Mouse (Mus musculus): Measurements from ENCODE around the gene Irf2.
A peak's percentile ranks its signal among the peaks of the same experiment; 100 is the strongest.
"Not testable (repeated sequence)": the region's sequence is repeated elsewhere in the genome, so short reads cannot be mapped to it uniquely, and the experiment has no call there.

The Irf2 gene

GRCm38 (mm10) chr8:46726383-46726782 is 13.1 kb upstream of the Irf2 start:
- no peak for DNase-seq (ENCODE audit: low spot score)

DNA sequence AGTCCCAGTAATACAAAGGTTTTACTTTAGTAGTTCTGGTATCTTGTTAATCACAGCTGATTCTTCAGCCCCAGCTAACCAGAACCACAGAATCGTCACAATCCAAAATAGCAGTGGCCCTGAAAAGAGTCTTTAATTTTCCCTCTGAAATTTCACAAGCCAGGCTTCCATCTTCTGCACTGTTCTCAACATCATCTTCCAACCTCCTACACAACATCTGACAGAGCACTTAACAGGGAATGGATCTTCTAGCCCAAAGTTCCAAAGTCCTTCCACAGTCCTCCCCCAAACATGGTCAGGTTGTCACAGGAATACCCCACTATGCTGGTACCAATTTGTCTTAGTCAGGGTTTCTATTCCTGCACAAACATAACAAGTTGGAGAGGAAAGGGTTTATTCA is 9.9 kb upstream of the Irf2 start:
- DNase-seq (ENCODE audit: low spot score) = not testable (repeated sequence)

DNA sequence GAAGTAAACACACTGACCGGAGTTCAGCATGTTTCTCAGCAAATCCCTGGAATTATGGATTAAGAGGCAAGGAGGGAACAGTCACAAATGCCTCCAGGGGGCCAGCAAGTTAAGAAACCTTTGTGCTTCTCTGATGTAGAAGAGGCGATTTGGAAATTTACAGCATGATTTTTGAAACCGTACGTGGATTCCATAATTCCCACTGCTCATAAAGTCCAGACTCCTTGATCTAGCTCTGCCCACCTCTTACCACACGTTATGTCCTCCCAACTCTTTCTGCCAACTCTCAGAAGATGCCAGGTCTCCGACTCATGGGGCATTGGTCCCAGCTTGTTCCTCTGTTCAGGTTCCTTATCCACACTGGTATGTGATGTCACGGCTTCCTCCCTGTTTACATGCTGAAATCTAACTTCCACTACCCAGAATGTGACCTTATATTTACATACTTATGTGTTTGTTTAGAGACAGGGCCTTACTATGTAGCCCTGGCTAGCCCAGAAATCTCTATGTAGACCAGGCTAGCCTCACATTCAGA is 7.1 kb upstream of the Irf2 start:
- no peak for DNase-seq (ENCODE audit: low spot score)

GRCm38 (mm10) chr8:46733603-46734002 is 5.9 kb upstream of the Irf2 start:
- no peak for DNase-seq (ENCODE audit: low spot score)

DNA sequence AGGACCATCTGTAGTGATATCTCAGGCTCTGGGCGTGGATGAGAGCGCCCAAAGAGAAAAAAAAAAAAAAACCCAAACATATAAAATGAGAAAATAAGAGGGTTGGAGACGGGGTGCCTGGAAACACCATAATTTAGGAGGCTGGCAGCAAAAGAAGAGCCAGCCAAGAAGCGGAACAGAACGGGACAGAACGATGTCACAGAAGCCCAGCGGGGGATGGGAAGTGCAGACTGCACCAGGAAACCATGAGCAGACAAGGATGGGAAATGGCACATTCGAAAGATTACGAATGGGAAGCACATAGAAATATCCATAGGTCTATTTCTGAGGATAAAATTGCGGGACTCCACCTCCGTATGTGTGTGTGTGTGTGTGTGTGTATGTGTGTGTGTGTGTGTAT is 4.0 kb upstream of the Irf2 start:
- no peak for DNase-seq (ENCODE audit: low spot score)

- DNase-seq (ENCODE audit: low spot score) = no peak
These were observed 3.3 kb upstream of the Irf2 start for GRCm38 (mm10) chr8:46736260-46736659.

GRCm38 (mm10) chr8:46737421-46737820 is 2.1 kb upstream of the Irf2 start:
- no peak for DNase-seq (ENCODE audit: low spot score)

GRCm38 (mm10) chr8:46737907-46738306 is 1.6 kb upstream of the Irf2 start:
- peak; percentile 18 for DNase-seq (ENCODE audit: low spot score)

DNA sequence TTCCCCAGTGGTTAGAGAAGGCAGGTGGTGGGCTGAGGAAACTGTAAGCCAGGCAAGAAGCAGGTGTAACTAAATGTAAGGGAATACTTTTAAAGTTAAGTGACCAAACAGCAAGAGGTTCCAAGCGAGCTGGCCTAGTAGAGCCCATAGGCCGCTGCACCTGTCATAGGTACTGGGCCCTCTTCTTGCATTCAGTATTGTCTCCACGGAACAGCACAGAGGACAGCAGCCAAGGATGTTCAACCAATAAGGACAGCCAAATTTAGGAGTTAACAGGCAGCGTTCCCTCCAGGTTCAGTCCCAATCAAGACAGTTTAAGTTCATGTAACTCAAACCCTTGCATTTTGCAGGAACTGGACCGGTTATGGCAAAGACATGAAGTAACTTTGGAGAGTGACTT is 931 bp upstream of the Irf2 start:
- no peak for DNase-seq (ENCODE audit: low spot score)

DNA sequence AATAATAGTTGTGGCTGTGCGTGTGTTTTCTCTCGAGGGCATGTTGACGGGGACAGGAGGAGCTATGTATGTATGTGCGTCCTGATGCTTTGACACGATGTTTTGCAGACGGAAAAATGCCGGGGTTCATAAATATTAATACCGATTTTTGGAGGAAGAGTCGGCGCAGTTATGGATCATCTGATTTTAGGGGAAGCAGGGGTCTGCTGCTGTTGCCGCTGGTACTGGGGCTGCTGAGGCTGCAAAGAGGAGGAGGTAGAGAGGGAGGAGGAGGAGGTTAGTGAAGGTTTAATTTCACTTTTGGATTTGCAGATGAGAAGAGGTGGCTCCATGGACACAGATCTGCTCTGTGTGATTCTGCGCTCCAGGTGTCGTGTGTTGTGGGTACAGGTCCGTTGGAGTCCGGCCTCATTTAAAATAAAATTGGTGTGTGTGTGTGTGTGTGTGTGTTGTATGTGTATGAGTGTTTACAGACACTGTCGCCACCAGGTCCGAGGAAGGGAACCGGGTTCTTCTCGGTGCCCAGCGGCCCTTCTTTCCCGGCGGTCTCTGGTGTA is 502 bp downstream of the Irf2 start:
- peak; percentile 38 for DNase-seq (ENCODE audit: low spot score)

DNA sequence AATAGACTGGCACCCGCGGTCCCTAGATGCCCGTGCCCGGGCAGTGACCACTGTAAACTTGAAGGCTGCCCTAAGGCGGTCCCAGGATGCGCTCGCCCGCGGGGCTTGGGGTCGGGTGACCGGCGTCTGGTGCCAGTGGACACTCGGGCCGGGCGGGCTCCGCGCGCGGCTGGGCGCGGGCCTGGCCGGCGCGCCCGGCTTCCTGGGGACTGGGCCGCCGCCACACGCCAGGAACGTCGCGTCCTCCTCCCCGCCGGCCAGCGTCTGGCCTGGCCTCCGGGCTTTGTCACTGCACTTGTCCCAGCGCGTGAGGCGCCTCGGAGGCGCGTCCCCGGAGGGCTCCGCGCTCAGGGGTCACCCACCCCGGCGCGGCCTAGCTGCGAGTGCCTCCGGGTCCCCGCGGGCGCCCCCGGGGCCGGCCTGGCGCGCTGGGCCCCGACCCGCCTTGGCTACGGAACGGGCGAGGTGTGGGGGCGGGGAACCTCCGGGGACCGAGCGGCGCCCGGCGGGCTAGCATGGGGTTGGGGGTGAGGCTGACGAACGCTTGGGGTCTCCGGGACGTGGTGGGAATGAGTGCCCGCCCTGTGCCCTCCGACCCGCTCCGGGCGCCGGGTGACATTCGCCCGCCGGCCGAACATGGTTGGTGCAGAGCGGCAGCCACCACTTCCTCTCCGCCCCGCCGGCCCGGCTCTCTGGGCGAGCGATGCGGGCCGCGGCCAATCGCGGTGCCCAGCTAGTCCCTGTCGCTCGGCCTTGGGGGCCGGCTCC is 1.2 kb downstream of the Irf2 start:
- DNase-seq (ENCODE audit: low spot score) = peak; percentile 57

- peak; percentile 31 for DNase-seq (ENCODE audit: low spot score)
These were observed 1.8 kb downstream of the Irf2 start for GRCm38 (mm10) chr8:46741281-46741791.

- DNase-seq (ENCODE audit: low spot score) = no peak
These were observed 2.6 kb downstream of the Irf2 start for GRCm38 (mm10) chr8:46741991-46742690.

GRCm38 (mm10) chr8:46742691-46743082 is 3.2 kb downstream of the Irf2 start:
- no peak for DNase-seq (ENCODE audit: low spot score)

DNA sequence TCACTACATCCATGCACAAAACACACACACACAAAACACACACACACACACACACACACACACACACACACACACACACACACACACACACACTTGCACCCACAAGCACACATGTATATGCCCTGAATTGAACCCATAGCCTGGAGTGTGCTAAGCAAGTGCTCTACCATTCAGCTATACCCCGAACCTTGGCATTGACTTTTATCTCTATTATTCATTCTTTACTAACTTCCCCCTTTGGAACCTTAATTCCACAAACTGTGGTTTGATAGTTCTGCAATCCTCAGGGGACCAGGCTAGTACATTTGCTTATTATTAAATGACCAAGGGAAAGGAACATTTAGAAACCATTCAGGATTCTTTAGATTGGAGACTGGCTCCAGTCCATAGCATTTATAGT is 5.9 kb downstream of the Irf2 start:
- no peak for DNase-seq (ENCODE audit: low spot score)

DNA sequence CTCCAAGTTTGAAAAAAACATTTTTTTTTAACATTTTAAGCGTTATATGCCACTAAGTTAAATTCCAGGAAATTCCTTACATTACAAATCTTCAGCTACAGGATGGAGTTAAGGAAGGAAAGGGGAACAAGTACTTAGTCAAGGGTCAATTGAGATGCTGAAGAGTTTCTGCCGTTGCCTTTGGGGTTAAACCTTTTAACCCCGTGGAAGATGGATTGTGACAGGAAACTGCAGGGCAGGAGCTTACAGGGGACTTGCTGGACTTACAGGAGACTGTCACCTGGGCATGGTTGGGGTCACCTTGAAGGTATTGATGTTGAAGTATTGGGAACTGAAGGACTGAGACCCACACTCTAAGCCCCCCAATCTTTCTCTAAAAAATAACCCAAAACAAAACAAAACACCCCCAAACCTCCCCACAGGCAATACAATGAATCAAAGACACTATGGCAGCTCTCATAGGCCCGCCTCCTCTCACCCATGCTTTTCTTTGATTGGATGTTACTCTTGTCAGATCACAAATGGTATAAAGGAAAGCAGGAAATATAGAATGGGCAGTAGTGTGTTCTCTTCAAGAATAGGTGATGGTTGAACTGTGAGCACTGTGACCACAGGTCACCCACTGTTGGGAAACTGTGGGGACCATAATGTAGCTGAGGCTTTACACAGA is 7.9 kb downstream of the Irf2 start:
- no peak for DNase-seq (ENCODE audit: low spot score)

DNA sequence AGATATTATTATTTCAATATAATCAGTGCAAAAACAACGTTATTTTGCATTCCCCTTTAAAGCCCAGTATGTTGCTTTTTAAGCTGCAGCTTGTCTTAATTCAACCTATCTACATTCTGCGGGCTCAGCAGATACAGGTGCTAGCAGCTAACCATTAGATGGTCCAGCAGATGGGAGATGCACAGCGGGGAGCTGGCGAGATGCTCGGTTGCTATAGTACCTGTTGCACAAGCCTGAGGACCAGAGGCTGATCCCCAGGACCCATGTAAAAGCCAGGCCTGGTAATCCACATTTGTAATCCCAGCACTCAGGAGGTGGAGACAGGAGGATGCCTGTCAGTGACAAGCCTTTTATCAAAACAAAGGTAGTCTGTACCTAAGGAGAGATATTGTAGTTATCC is 10.5 kb downstream of the Irf2 start:
- no peak for DNase-seq (ENCODE audit: low spot score)

- no peak for DNase-seq (ENCODE audit: low spot score)
These were observed 11.0 kb downstream of the Irf2 start for GRCm38 (mm10) chr8:46750566-46750965.

DNA sequence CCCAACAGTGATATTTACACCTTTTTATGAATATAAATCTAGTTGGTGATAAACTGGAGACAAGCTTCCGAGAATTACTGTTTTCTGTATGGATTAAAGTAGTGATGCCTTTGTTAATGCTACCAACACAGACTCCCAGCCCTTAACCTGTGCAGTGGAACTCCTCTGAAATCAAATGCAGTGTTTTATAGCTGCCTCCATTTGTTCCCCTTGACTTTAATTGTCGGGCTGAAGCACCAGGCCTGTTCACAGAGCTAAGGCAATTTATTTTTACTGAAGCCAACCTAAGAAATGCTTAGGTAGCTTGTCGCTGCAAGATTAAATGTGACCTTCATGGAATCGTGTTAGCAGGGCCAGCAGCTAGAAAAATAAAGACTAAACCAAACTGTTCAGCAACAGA is 11.6 kb downstream of the Irf2 start:
- DNase-seq (ENCODE audit: low spot score) = no peak

- DNase-seq (ENCODE audit: low spot score) = no peak
These were observed 13.5 kb downstream of the Irf2 start for GRCm38 (mm10) chr8:46752986-46753385.

DNA sequence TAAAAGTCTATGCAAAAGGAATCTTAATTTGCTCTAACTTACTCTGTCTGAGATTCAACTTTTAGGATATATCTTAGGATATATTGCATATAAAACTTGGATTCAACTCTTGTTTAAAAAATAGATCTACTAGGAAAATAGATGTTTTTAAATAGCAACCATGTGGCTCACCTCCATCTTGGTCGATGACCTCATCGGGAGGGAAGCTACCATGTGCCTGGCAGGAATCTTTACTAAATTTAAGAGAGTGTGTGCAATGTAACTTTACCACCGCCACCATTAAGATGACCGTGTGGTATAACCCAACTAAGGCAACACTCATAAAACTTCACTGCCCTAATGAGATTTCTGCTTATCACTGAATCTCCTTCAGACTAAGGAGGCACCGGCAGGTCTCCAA is 14.8 kb downstream of the Irf2 start:
- DNase-seq (ENCODE audit: low spot score) = no peak

- no peak for DNase-seq (ENCODE audit: low spot score)
These were observed 16.3 kb downstream of the Irf2 start for GRCm38 (mm10) chr8:46755731-46756333.
